Mouse (Mus musculus): ENCODE measurements around the gene Nek10. TPM values are rescaled to one million over a fixed set of nuclear protein-coding genes. Genes with fewer than 3 reads are reported as not detected.

The Nek10 gene
- polyA plus RNA-seq, 1 experiment from 2014 or later = not detected

- H3K9me3 ChIP-seq (replicated peaks; ENCODE audit: control insufficient read depth, low read length) = no peaks in the 10 kb centered on the region
- no peak overlapping the region for H3K27ac ChIP-seq (ENCODE audit: low read depth, low read length)
- H3K9ac ChIP-seq (ENCODE audit: low read depth, low read length) = no peak overlapping the region
- H3K4me2 ChIP-seq = no peak overlapping the region
- H3K4me3 ChIP-seq (ENCODE audit: low read depth, low read length) = no peak overlapping the region
- H3K27me3 ChIP-seq (ENCODE audit: control insufficient read depth, insufficient read depth, low read length) = no peaks in the 10 kb centered on the region
- H3K4me1 ChIP-seq (ENCODE audit: control insufficient read depth, insufficient read depth, low read length) = no peaks in the 10 kb centered on the region
- H3K36me3 ChIP-seq (ENCODE audit: control insufficient read depth, insufficient read depth, low read length) = no peaks in the 10 kb centered on the region
- 67% methylated on average over 5 of the region's 5 CpGs for WGBS (ENCODE audit: insufficient replicate concordance)
- no peak for ATAC-seq (replicated peaks; ENCODE audit: insufficient number of reproducible peaks, low FRiP score, low TSS enrichment)
Measured at GRCm38 (mm10) chr14:14804518-14805212, 1.4 kb downstream of the Nek10 start.

- WGBS (ENCODE audit: insufficient replicate concordance) = 66% methylated on average over 12 of the region's 12 CpGs
- no peak overlapping the region for H3K27ac ChIP-seq (ENCODE audit: low read depth, low read length)
- no peaks in the 10 kb centered on the region for H3K9me3 ChIP-seq (replicated peaks; ENCODE audit: control insufficient read depth, low read length)
- H3K4me2 ChIP-seq = no peak overlapping the region
- no peaks in the 10 kb centered on the region for H3K4me1 ChIP-seq (ENCODE audit: control insufficient read depth, insufficient read depth, low read length)
- no peak for ATAC-seq (replicated peaks; ENCODE audit: insufficient number of reproducible peaks, low FRiP score, low TSS enrichment)
- no peak overlapping the region for H3K9ac ChIP-seq (ENCODE audit: low read depth, low read length)
- no peaks in the 10 kb centered on the region for H3K27me3 ChIP-seq (ENCODE audit: control insufficient read depth, insufficient read depth, low read length)
- no peak overlapping the region for H3K4me3 ChIP-seq (ENCODE audit: low read depth, low read length)
- H3K36me3 ChIP-seq (ENCODE audit: control insufficient read depth, insufficient read depth, low read length) = no peaks in the 10 kb centered on the region
Measured at GRCm38 (mm10) chr14:14832520-14833240, 29.5 kb downstream of the Nek10 start.

- Histone ChIP-seq H3K27me3 (ENCODE audit: control insufficient read depth, insufficient read depth, low read length) (no peaks in the 10 kb centered on the region), H3K4me2 (no peak overlapping the region), H3K9me3 (replicated peaks; ENCODE audit: control insufficient read depth, low read length) (no peaks in the 10 kb centered on the region), H3K4me3 (ENCODE audit: low read depth, low read length) (no peak overlapping the region), H3K27ac (ENCODE audit: low read depth, low read length) (no peak overlapping the region), H3K9ac (ENCODE audit: low read depth, low read length) (no peak overlapping the region), H3K4me1 (ENCODE audit: control insufficient read depth, insufficient read depth, low read length) (no peaks in the 10 kb centered on the region), H3K36me3 (ENCODE audit: control insufficient read depth, insufficient read depth, low read length) (no peaks in the 10 kb centered on the region)
- WGBS (ENCODE audit: insufficient replicate concordance) = 71% methylated on average over 1 of the region's 1 CpGs
- ATAC-seq (replicated peaks; ENCODE audit: insufficient number of reproducible peaks, low FRiP score, low TSS enrichment) = no peak
Measured at GRCm38 (mm10) chr14:14833498-14833897, 30.3 kb downstream of the Nek10 start.

- Histone ChIP-seq H3K27me3 (ENCODE audit: control insufficient read depth, insufficient read depth, low read length) (no peaks in the 10 kb centered on the region), H3K27ac (ENCODE audit: low read depth, low read length) (no peak overlapping the region), H3K36me3 (ENCODE audit: control insufficient read depth, insufficient read depth, low read length) (no peaks in the 10 kb centered on the region), H3K9me3 (replicated peaks; ENCODE audit: control insufficient read depth, low read length) (no peaks in the 10 kb centered on the region), H3K4me3 (ENCODE audit: low read depth, low read length) (no peak overlapping the region), H3K4me1 (ENCODE audit: control insufficient read depth, insufficient read depth, low read length) (no peaks in the 10 kb centered on the region), H3K9ac (ENCODE audit: low read depth, low read length) (no peak overlapping the region), H3K4me2 (no peak overlapping the region)
- WGBS (ENCODE audit: insufficient replicate concordance) = 78% methylated on average over 2 of the region's 2 CpGs
- ATAC-seq (replicated peaks; ENCODE audit: insufficient number of reproducible peaks, low FRiP score, low TSS enrichment) = no peak
Measured at GRCm38 (mm10) chr14:14834266-14834665, 31.1 kb downstream of the Nek10 start.

GRCm38 (mm10) chr14:14837627-14838026 is 34.4 kb downstream of the Nek10 start:
- no peak overlapping the region for H3K4me3 ChIP-seq (ENCODE audit: low read depth, low read length)
- H3K27me3 ChIP-seq (ENCODE audit: control insufficient read depth, insufficient read depth, low read length) = no peaks in the 10 kb centered on the region
- 79% methylated on average over 4 of the region's 4 CpGs for WGBS (ENCODE audit: insufficient replicate concordance)
- no peaks in the 10 kb centered on the region for H3K36me3 ChIP-seq (ENCODE audit: control insufficient read depth, insufficient read depth, low read length)
- H3K27ac ChIP-seq (ENCODE audit: low read depth, low read length) = no peak overlapping the region
- no peak overlapping the region for H3K9ac ChIP-seq (ENCODE audit: low read depth, low read length)
- no peaks in the 10 kb centered on the region for H3K4me1 ChIP-seq (ENCODE audit: control insufficient read depth, insufficient read depth, low read length)
- ATAC-seq (replicated peaks; ENCODE audit: insufficient number of reproducible peaks, low FRiP score, low TSS enrichment) = no peak
- H3K9me3 ChIP-seq (replicated peaks; ENCODE audit: control insufficient read depth, low read length) = no peaks in the 10 kb centered on the region
- H3K4me2 ChIP-seq = no peak overlapping the region

GRCm38 (mm10) chr14:14838109-14838508 is 34.9 kb downstream of the Nek10 start:
- no peaks in the 10 kb centered on the region for H3K9me3 ChIP-seq (replicated peaks; ENCODE audit: control insufficient read depth, low read length)
- no peaks in the 10 kb centered on the region for H3K4me1 ChIP-seq (ENCODE audit: control insufficient read depth, insufficient read depth, low read length)
- 69% methylated on average over 1 of the region's 1 CpGs for WGBS (ENCODE audit: insufficient replicate concordance)
- H3K27ac ChIP-seq (ENCODE audit: low read depth, low read length) = no peak overlapping the region
- H3K27me3 ChIP-seq (ENCODE audit: control insufficient read depth, insufficient read depth, low read length) = no peaks in the 10 kb centered on the region
- H3K9ac ChIP-seq (ENCODE audit: low read depth, low read length) = no peak overlapping the region
- ATAC-seq (replicated peaks; ENCODE audit: insufficient number of reproducible peaks, low FRiP score, low TSS enrichment) = no peak
- H3K36me3 ChIP-seq (ENCODE audit: control insufficient read depth, insufficient read depth, low read length) = no peaks in the 10 kb centered on the region
- H3K4me3 ChIP-seq (ENCODE audit: low read depth, low read length) = no peak overlapping the region
- H3K4me2 ChIP-seq = no peak overlapping the region

- Histone ChIP-seq H3K4me1 (ENCODE audit: control insufficient read depth, insufficient read depth, low read length) (no peaks in the 10 kb centered on the region), H3K27ac (ENCODE audit: low read depth, low read length) (no peak overlapping the region), H3K9ac (ENCODE audit: low read depth, low read length) (no peak overlapping the region), H3K9me3 (replicated peaks; ENCODE audit: control insufficient read depth, low read length) (no peaks in the 10 kb centered on the region), H3K4me3 (ENCODE audit: low read depth, low read length) (no peak overlapping the region), H3K4me2 (no peak overlapping the region), H3K36me3 (ENCODE audit: control insufficient read depth, insufficient read depth, low read length) (no peaks in the 10 kb centered on the region), H3K27me3 (ENCODE audit: control insufficient read depth, insufficient read depth, low read length) (no peaks in the 10 kb centered on the region)
- no peak for ATAC-seq (replicated peaks; ENCODE audit: insufficient number of reproducible peaks, low FRiP score, low TSS enrichment)
- 70% methylated on average over 8 of the region's 8 CpGs for WGBS (ENCODE audit: insufficient replicate concordance)
Measured at GRCm38 (mm10) chr14:14842734-14843530, 39.7 kb downstream of the Nek10 start.

- no peaks in the 10 kb centered on the region for H3K36me3 ChIP-seq (ENCODE audit: control insufficient read depth, insufficient read depth, low read length)
- no peak overlapping the region for H3K4me2 ChIP-seq
- no peak overlapping the region for H3K27ac ChIP-seq (ENCODE audit: low read depth, low read length)
- 20% methylated on average over 3 of the region's 3 CpGs for WGBS (ENCODE audit: insufficient replicate concordance)
- H3K4me3 ChIP-seq (ENCODE audit: low read depth, low read length) = no peak overlapping the region
- no peak overlapping the region for H3K9ac ChIP-seq (ENCODE audit: low read depth, low read length)
- no peaks in the 10 kb centered on the region for H3K27me3 ChIP-seq (ENCODE audit: control insufficient read depth, insufficient read depth, low read length)
- ATAC-seq (replicated peaks; ENCODE audit: insufficient number of reproducible peaks, low FRiP score, low TSS enrichment) = no peak
- H3K4me1 ChIP-seq (ENCODE audit: control insufficient read depth, insufficient read depth, low read length) = peaks cover 3% of the 10 kb centered on the region; the same call in 1 of the 2 replicates
- H3K9me3 ChIP-seq (replicated peaks; ENCODE audit: control insufficient read depth, low read length) = no peaks in the 10 kb centered on the region
Measured at GRCm38 (mm10) chr14:14852838-14853237, 49.6 kb downstream of the Nek10 start.

Measured in heart, embryonic 11.5 days (tissue).